In genomic region chr2:158722991-158723551, GRCm38 (mm10) we compare ENCODE assay signal across 8 mouse cellular contexts. TPM values are rescaled to one million over a fixed set of nuclear protein-coding genes. Genes with fewer than 3 reads are reported as not detected.
DNase-seq lines count a peak whose midpoint lies in the region; ATAC-seq and TF ChIP-seq lines count a peak whose summit lies in the region.

No protein-coding gene starts in this region.

- WGBS in hindbrain, embryonic 10.5 days = 69% methylated on average over 6 of the region's 6 CpGs
- WGBS in hindbrain, embryonic 14.5 days = 58% methylated on average over 6 of the region's 6 CpGs
- 0% methylated on average over 6 of the region's 6 CpGs for WGBS in bone marrow, adult 2 months

- no peaks in the 10 kb centered on the region for H3K9me3 ChIP-seq in hindbrain, embryonic 10.5 days
- H3K9me3 ChIP-seq in hindbrain, embryonic 14.5 days (ENCODE audit: control insufficient read depth, low read length) = no peaks in the 10 kb centered on the region

- H3K4me3 ChIP-seq in hindbrain, embryonic 10.5 days = no peak overlapping the region
- no peak overlapping the region for H3K4me3 ChIP-seq in hindbrain, embryonic 14.5 days (replicated peaks; ENCODE audit: low read length)
- H3K4me3 ChIP-seq in bone marrow, adult 2 months (replicated peaks; ENCODE audit: control insufficient read depth, low read depth, low read length) = no peak overlapping the region

- no peak for ATAC-seq in hindbrain, embryonic 14.5 days (ENCODE audit: low FRiP score)
- no peak for ATAC-seq in monocyte, adult 5-6 weeks (replicated peaks; ENCODE audit: insufficient number of reproducible peaks, low FRiP score, low TSS enrichment, poor library complexity, severe bottlenecking)

- H3K4me2 ChIP-seq in hindbrain, embryonic 14.5 days (replicated peaks) = no peak overlapping the region

- no peak overlapping the region for H3K9ac ChIP-seq in hindbrain, embryonic 14.5 days

- no peak for DNase-seq in hindbrain, embryonic 10.5 days (ENCODE audit: low spot score)
- DNase-seq in hindbrain, embryonic 14.5 days (ENCODE audit: low spot score) = no peak
- DNase-seq in B cell, adult 2 months = peak; percentile 64 to 65
- DNase-seq in lung, postnatal 4 days = peak; percentile 27 to 46
- DNase-seq in cerebellum, postnatal 25 days = no peak
- DNase-seq in adrenal gland, postnatal 25 days = no peak

- no peak for TF ChIP-seq POLR2A in bone marrow, adult 2 months (IDR thresholded peaks at IDR 0.05; ENCODE audit: borderline replicate concordance, control insufficient read depth, low read depth, low read length)

- peak overlapping the region; percentile 36; the same call in 1 of the 2 replicates for H3K27ac ChIP-seq in hindbrain, embryonic 10.5 days
- H3K27ac ChIP-seq in hindbrain, embryonic 14.5 days = no peak overlapping the region
- H3K27ac ChIP-seq in bone marrow, adult 2 months (ENCODE audit: control insufficient read depth, insufficient read depth, low read depth, low read length, poor library complexity) = peak overlapping the region; percentile 95

- TF ChIP-seq CTCF in bone marrow, adult 2 months (IDR thresholded peaks at IDR 0.05; ENCODE audit: control insufficient read depth, insufficient read depth, low read length) = no peak

- H3K4me1 ChIP-seq in hindbrain, embryonic 10.5 days (replicated peaks) = peaks cover 31% of the 10 kb centered on the region
- H3K4me1 ChIP-seq in hindbrain, embryonic 14.5 days (replicated peaks; ENCODE audit: control insufficient read depth, insufficient read depth, low read length) = 0 out of 2 replicates have a peak, but pooled peaks cover 3% of the 10 kb centered on the region
- H3K4me1 ChIP-seq in bone marrow, adult 2 months (ENCODE audit: control insufficient read depth, insufficient read depth, low read length) = peaks cover 5% of the 10 kb centered on the region

- H3K36me3 ChIP-seq in hindbrain, embryonic 10.5 days = no peaks in the 10 kb centered on the region
- no peaks in the 10 kb centered on the region for H3K36me3 ChIP-seq in hindbrain, embryonic 14.5 days (replicated peaks; ENCODE audit: control insufficient read depth, insufficient read depth)

- no peaks in the 10 kb centered on the region for H3K27me3 ChIP-seq in hindbrain, embryonic 10.5 days (ENCODE audit: insufficient read depth, poor library complexity, severe bottlenecking)
- H3K27me3 ChIP-seq in hindbrain, embryonic 14.5 days (ENCODE audit: control insufficient read depth, insufficient read depth, low read length) = no peaks in the 10 kb centered on the region

RNA-seq across cellular contexts. Expression of gene Fam83d, which starts 44.8 kb away (rescaled TPM):
- polyA plus RNA-seq in hindbrain, embryonic 10.5 days (2016; fragmentation: Nextera tagmentation; extraction: Ambion mirVana) = 46.8 and 48.8 TPM in 2 replicates
- polyA plus RNA-seq in hindbrain, embryonic 14.5 days (2014; fragmentation: Nextera tagmentation; extraction: Ambion mirVana) = 7.5 and 7.6 TPM in 2 replicates
- 2.7 and 3.0 TPM in 2 replicates for polyA plus RNA-seq in bone marrow, adult 2 months (2011; ENCODE audit: insufficient read depth, insufficient read length, low replicate concordance, missing spikeins)
- 2.3 and 2.8 TPM in 2 replicates for total RNA-seq in adrenal gland, postnatal 25 days (2021)
- 1.9 to 2.2 TPM in 2 of 3 replicates, not detected in the other for total RNA-seq in monocyte, adult 5-6 weeks (2017)

RNA-seq across cellular contexts. Expression of gene Ppp1r16b, which starts 57.9 kb away (rescaled TPM):
- 3.0 and 3.5 TPM in 2 replicates for polyA plus RNA-seq in hindbrain, embryonic 10.5 days (2016; fragmentation: Nextera tagmentation; extraction: Ambion mirVana)
- 20.0 and 20.8 TPM in 2 replicates for polyA plus RNA-seq in hindbrain, embryonic 14.5 days (2014; fragmentation: Nextera tagmentation; extraction: Ambion mirVana)
- 3.8 and 5.3 TPM in 2 replicates for polyA plus RNA-seq in bone marrow, adult 2 months (2011; ENCODE audit: insufficient read depth, insufficient read length, low replicate concordance, missing spikeins)
- 15.8 and 19.0 TPM in 2 replicates for total RNA-seq in adrenal gland, postnatal 25 days (2021)
- 16.0 to 28.4 TPM (median 16.3 TPM) in 3 replicates for total RNA-seq in monocyte, adult 5-6 weeks (2017)

Comparison
In these comparisons a context has a peak if more than half of its experiments do, and no peak if none do; other contexts are left out.
1. DNase-seq: peak in B cell, adult 2 months (2 of 2) and lung, postnatal 4 days (2 of 2); none in hindbrain, embryonic 10.5 days (single experiment), hindbrain, embryonic 14.5 days (single experiment), cerebellum, postnatal 25 days (0 of 2) and adrenal gland, postnatal 25 days (single experiment).